Mouse (Mus musculus) embryonic facial prominence, embryonic 15.5 days (tissue): Measurements from ENCODE around the gene Hnrnpf. TPM values are rescaled to one million over a fixed set of nuclear protein-coding genes. Genes with fewer than 3 reads are reported as not detected.

ENCODE experiments used
- ATAC-seq: fragments of 200-750 bp; cut with Nextera tagmentation; 2 replicates; pipeline ENCODE4 v1.8.0; 2017; ENCODE audit warnings: low read depth, moderate TSS enrichment; ENCODE audit not compliant: insufficient number of reproducible peaks, low FRiP score, low TSS enrichment
- H3K27ac ChIP-seq: fragments of 300-500 bp; sonication (generic); replicated peaks from 2 replicates; pipeline ENCODE4 v1.5.1; 2015; ENCODE audit warnings: mild to moderate bottlenecking, inconsistent platforms
- H3K27me3 ChIP-seq: fragments of 300-500 bp; sonication (generic); 2 replicates; pipeline ENCODE4 v1.6.1; 2015; ENCODE audit warnings: inconsistent platforms
- H3K36me3 ChIP-seq: fragments of 300-500 bp; sonication (generic); 2 replicates; pipeline ENCODE4 v1.6.1; 2015; ENCODE audit warnings: mild to moderate bottlenecking, inconsistent platforms
- H3K4me1 ChIP-seq: fragments of 300-500 bp; sonication (generic); 2 replicates; pipeline ENCODE4 v1.6.1; 2015; ENCODE audit warnings: inconsistent platforms
- H3K4me2 ChIP-seq: fragments of 300-500 bp; sonication (generic); replicated peaks from 2 replicates; pipeline ENCODE4 v1.6.1; 2015; ENCODE audit warnings: mild to moderate bottlenecking, inconsistent platforms
- H3K4me3 ChIP-seq: fragments of 300-500 bp; sonication (generic); replicated peaks from 2 replicates; pipeline ENCODE4 v1.5.1; 2015; ENCODE audit warnings: mild to moderate bottlenecking, inconsistent platforms
- H3K9ac ChIP-seq: fragments of 300-500 bp; sonication (generic); 2 replicates; pipeline ENCODE4 v1.6.1; 2015; ENCODE audit warnings: inconsistent platforms
- H3K9me3 ChIP-seq: fragments of 300-500 bp; sonication (generic); replicated peaks from 2 replicates; pipeline ENCODE4 v1.6.1; 2016; ENCODE audit warnings: inconsistent platforms
- WGBS: fragments of 180-500 bp; shearing (Covaris S2); methylation state at CpG from one replicate; pipeline ENCODE4 v1.1.7; 2015; 5-methylcytosine and 5-hydroxymethylcytosine counted together
- polyA plus RNA-seq: library from polyadenylated mRNA; unstranded; fragments of >200 nt; fragmentation: Nextera tagmentation; extraction: Ambion mirVana; gene quantifications from 2 replicates; pipeline ENCODE4 v1.2.1, GENCODE M21; 2015

The Hnrnpf gene
- polyA plus RNA-seq, 1 experiment from 2014 or later = 585 TPM

DNA sequence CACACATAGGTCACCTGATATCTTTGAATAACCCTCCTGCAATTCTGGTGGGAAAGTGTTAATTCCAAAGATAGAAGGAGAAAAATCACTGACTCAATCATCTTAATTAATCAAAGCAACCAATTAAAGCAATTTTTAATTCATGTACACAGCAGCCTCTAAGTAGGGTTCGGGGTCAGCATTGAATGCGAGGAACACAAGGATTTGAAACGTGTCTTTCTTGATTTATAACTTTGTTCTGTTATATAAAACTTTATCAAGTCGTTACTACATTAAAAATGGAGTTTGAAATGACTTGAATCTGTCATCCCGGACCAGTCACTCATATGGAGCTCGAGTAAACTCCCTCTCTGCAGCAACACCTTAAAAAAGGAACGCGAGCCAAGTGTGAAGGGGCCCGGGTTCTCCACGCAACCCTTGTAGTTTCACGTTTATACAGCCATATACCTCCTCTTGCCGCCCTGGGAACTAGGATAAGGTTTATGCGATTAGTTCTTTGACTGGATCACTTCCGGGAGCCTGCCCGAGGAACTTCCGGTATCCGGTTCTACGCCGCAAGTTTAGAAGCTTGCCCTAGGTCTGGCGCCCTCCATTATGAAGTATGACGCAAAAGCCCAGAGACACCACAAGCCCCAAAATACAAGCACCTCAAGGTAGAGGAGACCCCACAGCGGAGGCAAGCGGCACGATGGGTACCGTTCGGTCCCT is 21.3 kb upstream of the Hnrnpf start:
- H3K27me3 ChIP-seq = no peaks in the 10 kb centered on the region
- peak overlapping the region; percentile 68 for H3K4me2 ChIP-seq
- peaks cover 8% of the 10 kb centered on the region; the same call in 1 of the 2 replicates for H3K4me1 ChIP-seq
- 11% methylated on average over 26 of the region's 26 CpGs for WGBS
- no peaks in the 10 kb centered on the region for H3K36me3 ChIP-seq
- H3K9ac ChIP-seq = peak overlapping the region; percentile 59
- H3K9me3 ChIP-seq = no peaks in the 10 kb centered on the region
- H3K4me3 ChIP-seq = peak overlapping the region; percentile 56
- peak overlapping the region; percentile 100 for H3K27ac ChIP-seq
- peak; percentile 87 for ATAC-seq

DNA sequence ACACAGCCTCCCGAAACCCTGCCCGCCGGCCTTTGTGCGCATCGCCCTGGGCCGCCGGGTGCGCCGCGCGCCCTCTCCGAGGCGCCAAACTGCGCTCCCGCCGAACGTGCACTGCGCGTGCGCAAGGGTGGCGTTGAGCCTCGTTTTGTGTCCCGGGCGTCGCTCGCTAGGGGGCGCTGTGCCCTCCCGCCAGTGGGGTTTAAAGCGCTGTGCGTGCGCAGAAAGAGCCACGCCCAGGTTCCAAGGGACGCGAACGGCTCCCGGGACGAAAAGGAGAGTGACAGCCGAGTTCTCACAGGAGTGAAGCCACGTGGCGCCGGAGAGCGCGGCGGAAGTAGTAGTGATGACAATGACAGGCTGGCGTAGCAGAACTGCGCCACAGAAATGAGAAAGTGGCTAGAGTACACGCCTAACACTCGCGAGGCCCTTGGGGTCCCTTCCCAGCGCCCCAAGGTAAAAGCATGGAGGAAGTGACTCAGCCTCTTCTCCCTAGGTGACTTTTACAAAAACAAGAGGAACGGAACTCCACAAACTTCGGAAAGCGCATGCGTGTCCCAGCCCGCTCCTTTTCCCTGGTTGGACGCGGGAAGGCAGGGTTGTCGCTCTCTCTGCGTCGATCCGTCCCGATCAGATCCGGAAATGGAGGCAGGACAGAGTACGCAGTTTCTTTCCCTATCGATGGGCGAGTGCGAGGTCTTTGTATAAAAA is 20.6 kb upstream of the Hnrnpf start:
- Histone ChIP-seq H3K27me3 (no peaks in the 10 kb centered on the region), H3K27ac (peak overlapping the region; percentile 100), H3K4me2 (peak overlapping the region; percentile 68), H3K4me1 (peaks cover 8% of the 10 kb centered on the region; the same call in 1 of the 2 replicates), H3K9me3 (no peaks in the 10 kb centered on the region), H3K36me3 (no peaks in the 10 kb centered on the region), H3K9ac (peak overlapping the region; percentile 59), H3K4me3 (peak overlapping the region; percentile 56)
- peak; percentile 94 for ATAC-seq
- WGBS = under 1% methylated on average over 67 of the region's 67 CpGs

DNA sequence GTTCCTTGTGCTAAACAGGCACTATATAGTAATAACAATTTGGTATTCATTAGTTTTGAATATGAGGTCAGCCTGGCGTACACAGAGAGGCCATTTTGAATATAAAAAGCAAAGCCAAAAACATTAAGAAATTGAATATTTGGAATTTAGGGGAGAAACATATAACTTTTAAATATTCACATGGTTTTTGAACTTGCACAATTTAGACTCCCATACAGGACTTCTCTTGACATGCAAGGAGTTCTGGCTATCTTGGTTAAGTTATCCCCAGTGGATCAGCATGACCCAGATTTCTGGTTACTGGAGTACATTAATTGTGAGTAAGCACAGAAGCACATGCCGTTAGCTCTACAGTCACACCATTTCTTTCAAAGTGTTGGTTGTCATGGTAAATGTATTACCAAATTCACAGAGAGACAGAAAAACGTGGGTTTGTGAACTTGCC is 19.7 kb upstream of the Hnrnpf start:
- Histone ChIP-seq H3K4me1 (peaks cover 8% of the 10 kb centered on the region; the same call in 1 of the 2 replicates), H3K27ac (peak overlapping the region; percentile 100), H3K27me3 (no peaks in the 10 kb centered on the region), H3K9ac (no peak overlapping the region), H3K4me3 (peak overlapping the region; percentile 56), H3K4me2 (peak overlapping the region; percentile 68), H3K9me3 (no peaks in the 10 kb centered on the region), H3K36me3 (no peaks in the 10 kb centered on the region)
- 49% methylated on average over 3 of the region's 3 CpGs for WGBS
- ATAC-seq = no peak

DNA sequence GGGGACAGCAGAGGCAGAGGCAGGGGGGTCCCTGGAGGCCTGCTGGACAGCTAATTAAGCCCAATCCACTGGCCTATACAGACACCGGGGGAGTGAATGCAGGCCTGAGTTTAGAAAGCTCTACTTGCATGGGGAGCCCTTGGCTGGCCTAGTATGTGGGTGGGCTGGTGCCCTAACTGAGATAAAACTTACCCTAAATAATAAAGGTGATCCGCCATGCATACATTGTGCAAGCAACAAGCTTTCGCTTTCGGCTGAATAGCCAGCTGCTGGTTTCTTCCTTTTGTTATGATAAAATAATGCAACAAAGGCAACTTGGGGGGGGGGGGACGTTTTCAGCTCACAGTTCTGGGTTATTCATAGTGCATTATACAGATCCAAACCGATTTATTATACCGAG is 18.9 kb upstream of the Hnrnpf start:
- Histone ChIP-seq H3K9ac (no peak overlapping the region), H3K4me1 (peaks cover 8% of the 10 kb centered on the region; the same call in 1 of the 2 replicates), H3K27ac (no peak overlapping the region), H3K9me3 (no peaks in the 10 kb centered on the region), H3K4me3 (no peak overlapping the region), H3K27me3 (no peaks in the 10 kb centered on the region), H3K4me2 (no peak overlapping the region), H3K36me3 (no peaks in the 10 kb centered on the region)
- no peak for ATAC-seq
- WGBS = 82% methylated on average over 7 of the region's 7 CpGs

DNA sequence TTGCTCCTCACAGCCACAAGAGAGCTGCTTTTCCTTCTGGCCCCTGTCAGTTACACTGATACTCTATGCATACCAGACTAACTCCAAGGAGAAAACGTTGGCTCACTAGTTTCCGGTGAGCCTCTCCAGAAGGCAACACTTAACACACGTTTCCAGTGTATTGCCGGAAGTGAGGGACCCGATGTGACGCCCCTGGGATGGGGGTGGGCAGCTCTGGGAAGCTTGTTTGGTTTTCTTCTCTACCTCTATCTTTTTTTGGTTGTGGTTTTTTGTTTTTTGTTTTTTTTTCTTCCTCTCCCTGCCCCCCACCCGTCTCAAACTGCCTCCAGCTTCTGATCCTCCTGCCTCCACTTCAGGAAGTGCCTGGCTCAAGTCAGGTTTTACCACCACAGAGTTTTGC is 18.1 kb upstream of the Hnrnpf start:
- Histone ChIP-seq H3K4me3 (no peak overlapping the region), H3K9me3 (no peaks in the 10 kb centered on the region), H3K27ac (no peak overlapping the region), H3K4me1 (peaks cover 8% of the 10 kb centered on the region; the same call in 1 of the 2 replicates), H3K36me3 (no peaks in the 10 kb centered on the region), H3K4me2 (no peak overlapping the region), H3K27me3 (no peaks in the 10 kb centered on the region), H3K9ac (no peak overlapping the region)
- 69% methylated on average over 7 of the region's 7 CpGs for whole genome bisulfite sequencing
- ATAC-seq = no peak

DNA sequence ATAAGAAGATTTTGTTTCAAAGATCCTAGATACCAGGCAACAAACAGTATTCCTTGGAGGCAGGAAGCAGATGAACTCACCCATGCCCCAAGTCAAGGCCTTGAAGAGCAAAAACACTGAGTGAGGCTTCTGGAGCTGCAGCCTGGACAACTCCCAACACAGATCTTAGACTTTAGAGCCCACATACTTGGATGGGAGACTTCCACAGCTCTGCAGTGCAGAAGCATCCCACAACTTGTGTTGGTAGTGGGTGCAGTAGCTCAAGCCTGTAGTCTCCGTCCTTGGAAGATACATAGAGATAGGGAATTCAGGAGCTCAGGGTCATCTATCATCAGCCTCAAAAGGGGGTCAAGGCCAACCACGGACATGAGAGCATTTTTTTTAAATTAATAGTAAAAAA is 14.2 kb upstream of the Hnrnpf start:
- H3K4me3 ChIP-seq = no peak overlapping the region
- 77% methylated on average over 2 of the region's 2 CpGs for WGBS
- H3K27me3 ChIP-seq = no peaks in the 10 kb centered on the region
- H3K27ac ChIP-seq = no peak overlapping the region
- ATAC-seq = no peak
- no peak overlapping the region for H3K4me2 ChIP-seq
- H3K36me3 ChIP-seq = no peaks in the 10 kb centered on the region
- H3K9ac ChIP-seq = no peak overlapping the region
- peaks cover 2% of the 10 kb centered on the region; the same call in 1 of the 2 replicates for H3K4me1 ChIP-seq
- H3K9me3 ChIP-seq = no peaks in the 10 kb centered on the region

DNA sequence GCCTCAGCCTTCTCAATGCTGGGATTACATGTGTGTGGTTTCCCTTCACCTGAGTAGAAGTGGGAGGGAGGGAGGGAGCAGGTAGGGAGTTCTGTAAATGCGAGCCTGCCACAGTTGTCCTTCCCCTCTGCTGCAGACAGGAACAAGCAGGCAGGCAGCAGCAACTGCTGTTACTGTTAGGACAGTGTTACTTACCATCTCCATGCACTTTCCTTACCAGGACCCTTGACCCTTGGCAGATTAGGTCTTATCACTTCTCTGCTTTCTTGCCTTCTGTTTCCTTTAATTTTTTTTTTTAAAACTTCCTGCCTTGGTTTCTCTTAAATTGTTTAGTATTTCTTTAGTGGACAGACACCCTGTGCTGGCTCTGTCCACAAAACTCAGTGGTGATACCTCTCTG is 12.1 kb upstream of the Hnrnpf start:
- WGBS = 58% methylated on average over 1 of the region's 1 CpGs
- H3K4me1 ChIP-seq = no peaks in the 10 kb centered on the region

DNA sequence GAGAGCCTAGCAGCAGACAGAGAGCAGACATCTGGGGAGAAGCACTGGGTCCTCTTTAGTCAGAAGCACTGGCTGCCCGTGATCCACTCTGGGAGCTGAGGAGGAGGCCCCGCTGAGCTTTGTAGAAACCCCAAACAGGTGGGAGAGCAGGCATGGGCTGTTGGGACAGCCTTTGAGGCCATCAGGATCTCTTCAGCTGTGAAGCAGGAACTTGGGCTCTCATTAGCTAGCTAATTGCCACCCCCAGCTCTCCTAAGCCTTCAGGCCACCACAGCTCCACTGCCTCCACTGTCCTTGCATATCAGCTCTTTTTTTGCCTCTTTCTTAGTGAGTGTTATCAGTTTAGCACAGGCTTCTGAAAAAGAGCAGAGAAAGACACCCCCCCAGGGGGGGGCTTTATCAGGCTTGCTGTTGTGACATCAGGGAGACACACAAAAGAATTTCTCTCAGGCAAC is 11.5 kb upstream of the Hnrnpf start:
- ATAC-seq = no peak
- H3K4me3 ChIP-seq = no peak overlapping the region
- H3K27me3 ChIP-seq = no peaks in the 10 kb centered on the region
- no peaks in the 10 kb centered on the region for H3K9me3 ChIP-seq
- no peak overlapping the region for H3K4me2 ChIP-seq
- no peak overlapping the region for H3K9ac ChIP-seq
- H3K27ac ChIP-seq = no peak overlapping the region
- no peaks in the 10 kb centered on the region for H3K4me1 ChIP-seq
- no peaks in the 10 kb centered on the region for H3K36me3 ChIP-seq
- 49% methylated on average over 2 of the region's 2 CpGs for WGBS

More for the DNA sequence above, 12.1 kb upstream of the Hnrnpf start:
- H3K4me3 ChIP-seq = no peak overlapping the region
- H3K27ac ChIP-seq = no peak overlapping the region
- no peak overlapping the region for H3K9ac ChIP-seq
- no peak for ATAC-seq
- H3K9me3 ChIP-seq = no peaks in the 10 kb centered on the region
- no peaks in the 10 kb centered on the region for H3K36me3 ChIP-seq
- H3K4me2 ChIP-seq = no peak overlapping the region
- H3K27me3 ChIP-seq = no peaks in the 10 kb centered on the region

DNA sequence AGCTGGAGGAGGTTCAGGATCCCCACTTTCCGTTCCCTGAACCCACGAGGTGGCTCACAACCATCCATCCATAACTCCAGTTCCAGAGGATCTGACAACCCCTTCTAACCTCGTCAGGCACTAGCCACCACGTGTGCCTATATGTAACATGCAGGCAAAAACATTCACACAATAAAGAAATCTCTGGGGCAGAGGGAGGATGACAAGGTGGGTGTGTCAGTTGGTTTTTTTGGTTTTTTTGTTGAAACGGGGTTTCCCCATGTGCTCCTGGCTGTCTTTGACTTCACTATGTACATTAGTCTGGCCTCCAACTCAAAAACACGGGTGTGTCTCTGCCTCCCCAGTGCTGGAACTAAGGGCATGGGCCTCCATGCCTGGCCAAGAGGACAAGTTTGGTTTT is 9.9 kb upstream of the Hnrnpf start:
- no peak overlapping the region for H3K9ac ChIP-seq
- no peak overlapping the region for H3K27ac ChIP-seq
- no peaks in the 10 kb centered on the region for H3K4me1 ChIP-seq
- no peak for ATAC-seq
- H3K4me2 ChIP-seq = no peak overlapping the region
- WGBS = 81% methylated on average over 6 of the region's 6 CpGs
- no peaks in the 10 kb centered on the region for H3K36me3 ChIP-seq
- no peak overlapping the region for H3K4me3 ChIP-seq
- no peaks in the 10 kb centered on the region for H3K9me3 ChIP-seq
- H3K27me3 ChIP-seq = no peaks in the 10 kb centered on the region

DNA sequence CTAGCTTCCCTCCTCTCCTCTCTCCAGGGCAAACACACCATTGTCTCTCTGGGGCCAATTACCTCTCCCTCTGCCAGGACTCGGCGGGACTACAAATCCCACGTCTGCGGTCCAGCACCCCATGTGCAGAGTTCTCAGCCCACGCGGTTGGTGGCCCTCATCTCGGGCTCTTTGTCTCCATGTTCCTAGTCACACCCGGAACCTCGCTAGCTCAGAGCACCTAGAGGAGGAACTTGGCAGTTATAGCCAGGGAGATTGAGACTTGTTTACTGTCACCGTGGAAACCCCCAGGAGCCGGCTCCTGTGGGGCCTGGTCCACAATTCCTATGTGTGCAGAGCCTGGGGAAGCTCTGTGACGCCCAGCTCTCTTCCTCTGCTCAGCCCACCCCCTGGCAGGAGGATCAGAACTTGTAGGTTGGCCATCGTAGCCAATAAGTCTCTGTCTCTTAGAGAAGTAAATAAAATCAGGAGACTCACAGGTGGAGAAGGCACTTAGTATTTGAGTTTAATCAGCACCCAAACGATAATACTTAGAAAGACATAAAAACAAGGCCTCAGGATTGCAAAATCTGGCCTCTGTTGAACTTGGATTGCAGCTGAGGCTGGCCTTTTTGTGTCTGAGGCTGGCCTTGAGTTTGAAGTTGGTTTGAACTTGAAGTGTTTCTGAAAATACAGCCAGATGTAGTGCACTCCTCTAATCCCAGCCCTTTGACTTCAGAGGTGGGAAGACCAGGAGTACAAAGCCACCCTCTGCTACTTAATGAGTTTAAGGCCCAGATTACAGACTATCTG is 8.6 kb upstream of the Hnrnpf start:
- no peak overlapping the region for H3K4me3 ChIP-seq
- H3K27ac ChIP-seq = no peak overlapping the region
- H3K4me1 ChIP-seq = no peaks in the 10 kb centered on the region
- ATAC-seq = peak; percentile 45
- H3K27me3 ChIP-seq = no peaks in the 10 kb centered on the region
- no peaks in the 10 kb centered on the region for H3K36me3 ChIP-seq
- H3K4me2 ChIP-seq = no peak overlapping the region
- WGBS = 66% methylated on average over 14 of the region's 14 CpGs
- no peaks in the 10 kb centered on the region for H3K9me3 ChIP-seq
- H3K9ac ChIP-seq = no peak overlapping the region

DNA sequence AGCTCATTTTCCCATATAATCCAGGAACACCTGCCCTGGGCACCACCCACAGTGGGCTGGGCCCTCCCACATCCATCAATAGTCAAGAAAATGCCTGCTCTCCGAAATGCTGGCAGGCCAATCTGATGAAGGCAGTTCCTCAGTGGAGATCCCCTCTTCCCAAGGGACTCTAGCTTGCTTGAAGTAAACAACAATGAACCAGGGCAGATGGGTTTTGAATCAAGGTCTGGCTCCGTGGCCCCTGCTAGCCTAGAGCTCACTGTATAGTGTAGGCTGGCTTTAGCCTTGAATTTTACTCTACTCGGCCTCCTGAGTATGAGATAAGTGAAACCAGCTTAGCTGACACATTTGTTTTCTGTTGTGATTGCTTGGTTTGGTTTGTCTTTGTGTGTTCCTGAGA is 7.7 kb upstream of the Hnrnpf start:
- WGBS = 57% methylated on average over 3 of the region's 3 CpGs
- H3K4me2 ChIP-seq = no peak overlapping the region
- H3K27me3 ChIP-seq = no peaks in the 10 kb centered on the region
- H3K27ac ChIP-seq = no peak overlapping the region
- H3K9me3 ChIP-seq = no peaks in the 10 kb centered on the region
- no peak overlapping the region for H3K9ac ChIP-seq
- no peaks in the 10 kb centered on the region for H3K4me1 ChIP-seq
- no peak overlapping the region for H3K4me3 ChIP-seq
- H3K36me3 ChIP-seq = no peaks in the 10 kb centered on the region
- peak; percentile 34; the same call in 1 of the 2 replicates for ATAC-seq
